Mouse (Mus musculus): ENCODE results near the gene Tecpr1.
A peak's percentile ranks its signal among the peaks of the same experiment; 100 is the strongest.

The Tecpr1 gene

GRCm38 (mm10) chr5:144207478-144207877, 15.9 kb downstream of the Tecpr1 start:
- peak; percentile 78 for DNase-seq

- DNase-seq = no peak
Observed at GRCm38 (mm10) chr5:144206069-144206468, 17.3 kb downstream of the Tecpr1 start.

- DNase-seq = no peak
Observed at GRCm38 (mm10) chr5:144204911-144205310, 18.5 kb downstream of the Tecpr1 start.

GRCm38 (mm10) chr5:144204303-144204702, 19.1 kb downstream of the Tecpr1 start:
- DNase-seq = no peak

- DNase-seq = no peak
Observed at GRCm38 (mm10) chr5:144203398-144203959, 19.9 kb downstream of the Tecpr1 start.

- DNase-seq = no peak
Observed at GRCm38 (mm10) chr5:144202430-144202829, 21.0 kb downstream of the Tecpr1 start.

- no peak for DNase-seq
Observed at GRCm38 (mm10) chr5:144200616-144201015, 22.8 kb downstream of the Tecpr1 start.

- DNase-seq = no peak
Observed at GRCm38 (mm10) chr5:144195567-144195966, 27.8 kb downstream of the Tecpr1 start.

- DNase-seq = no peak
Observed at GRCm38 (mm10) chr5:144194416-144194815, 29.0 kb downstream of the Tecpr1 start.

- no peak for DNase-seq
Observed at GRCm38 (mm10) chr5:144192673-144193072, 30.7 kb downstream of the Tecpr1 start.

- no peak for DNase-seq
Observed at GRCm38 (mm10) chr5:144191026-144191425, 32.4 kb downstream of the Tecpr1 start.

- DNase-seq = no peak
Observed at GRCm38 (mm10) chr5:144189950-144190583, 33.3 kb downstream of the Tecpr1 start, which contains the start of gene Bhlha15. Bhlha15 (plus strand) TSS chr5:144190286.

- DNase-seq = no peak
Observed at GRCm38 (mm10) chr5:144189327-144189726, 34.1 kb downstream of the Tecpr1 start.

GRCm38 (mm10) chr5:144188422-144188821, 35.0 kb downstream of the Tecpr1 start:
- DNase-seq = no peak

- DNase-seq = no peak
Observed at GRCm38 (mm10) chr5:144184350-144185045, 38.9 kb downstream of the Tecpr1 start.

GRCm38 (mm10) chr5:144183647-144184335, 39.6 kb downstream of the Tecpr1 start:
- DNase-seq = no peak

- DNase-seq = no peak
Observed at GRCm38 (mm10) chr5:144183248-144183559, 40.2 kb downstream of the Tecpr1 start.

GRCm38 (mm10) chr5:144182542-144183247, 40.7 kb downstream of the Tecpr1 start:
- DNase-seq = no peak

GRCm38 (mm10) chr5:144181249-144181648, 42.2 kb downstream of the Tecpr1 start:
- DNase-seq = no peak

GRCm38 (mm10) chr5:144178216-144178615, 45.2 kb downstream of the Tecpr1 start:
- no peak for DNase-seq

GRCm38 (mm10) chr5:144173648-144174047, 49.8 kb downstream of the Tecpr1 start:
- no peak for DNase-seq

- no peak for DNase-seq
Observed at GRCm38 (mm10) chr5:144169275-144169975, 54.0 kb downstream of the Tecpr1 start.

Measured in cerebellum, adult 9-10 months (tissue).